Mouse (Mus musculus) lung, postnatal 25 days (tissue): ENCODE data around the gene Zfp976.
A peak's percentile ranks its signal among the peaks of the same experiment; 100 is the strongest.
"Not testable (repeated sequence)": the region's sequence is repeated elsewhere in the genome, so short reads cannot be mapped to it uniquely, and the experiment has no call there.

ENCODE experiments used
- DNase-seq: peaks from one replicate; pipeline ENCODE4 v3.0.0; 2022; ENCODE audit warnings: low spot score

The Zfp976 gene

DNA sequence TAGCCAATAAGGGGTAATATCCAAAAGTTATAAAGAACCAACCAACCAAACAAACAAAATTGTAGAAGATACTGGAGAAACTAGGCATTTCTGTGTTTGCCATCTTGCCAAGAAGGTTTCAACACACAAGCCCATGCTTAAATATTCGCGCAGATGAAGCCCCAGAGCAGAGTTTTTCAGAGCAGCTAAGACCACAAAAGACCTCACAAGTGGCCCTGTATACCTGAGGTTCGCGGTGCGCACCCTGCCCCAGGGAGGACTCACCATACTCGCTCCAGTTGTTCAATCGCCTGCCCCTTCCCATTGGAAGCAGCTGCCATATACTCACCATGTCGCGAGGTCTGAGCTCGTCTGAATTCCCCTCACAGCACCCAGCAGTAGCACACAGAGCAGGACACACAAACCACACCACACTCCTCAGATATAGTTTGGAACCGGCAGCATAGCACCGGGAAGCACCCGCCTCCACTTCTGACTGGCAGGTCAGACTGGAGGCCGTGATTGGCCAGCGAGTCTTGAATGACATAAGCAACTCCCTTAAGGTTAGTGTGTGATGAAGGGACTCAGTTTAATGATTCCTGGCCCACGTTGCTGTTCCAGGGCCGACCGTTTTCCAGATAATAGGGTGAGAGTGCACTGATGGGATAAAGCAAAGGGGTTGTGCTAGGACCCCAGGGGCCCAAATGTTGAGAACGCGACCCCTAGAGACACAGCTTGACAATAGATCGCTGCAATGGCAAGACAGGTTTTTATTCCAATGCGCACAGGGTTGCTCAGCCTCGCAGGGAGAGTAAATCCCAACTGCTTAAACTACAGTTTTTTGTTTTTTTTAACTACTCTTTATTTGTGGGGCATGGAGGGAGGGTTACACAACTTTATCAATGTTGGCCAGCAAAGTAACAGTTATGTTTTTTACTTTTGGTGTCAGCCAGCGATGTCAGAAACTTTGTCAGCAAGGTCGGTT, at the start of gene Zfp976:
TSS of gene Zfp976 (minus strand) at position 437 of the 964 bp plus-strand sequence.
- DNase-seq = peak; percentile 79

- not testable (repeated sequence) for DNase-seq
These were observed 37.7 kb upstream of the Zfp976 start for GRCm38 (mm10) chr7:42680081-42680480.

GRCm38 (mm10) chr7:42679646-42680045, 37.3 kb upstream of the Zfp976 start:
- DNase-seq = not testable (repeated sequence)

- DNase-seq = not testable (repeated sequence)
These were observed 17.8 kb upstream of the Zfp976 start for GRCm38 (mm10) chr7:42660140-42660539.

DNA sequence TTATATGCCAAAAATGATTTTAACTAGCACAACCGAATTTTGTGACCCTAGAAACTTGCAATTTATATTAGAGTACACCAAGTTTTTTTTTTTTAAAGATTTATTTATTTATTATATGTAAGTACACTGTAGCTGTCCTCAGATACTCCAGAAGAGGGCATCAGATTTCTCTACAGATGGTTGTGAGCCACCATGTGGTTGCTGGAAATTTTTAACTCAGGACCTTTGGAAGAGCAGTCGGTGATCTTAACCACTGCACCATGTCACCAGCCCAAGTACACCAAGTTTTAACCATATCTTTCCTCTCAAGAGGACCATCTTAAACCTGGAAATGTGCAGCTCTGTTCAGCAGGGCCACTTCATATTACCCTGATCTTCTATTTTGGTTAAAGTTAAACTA, 12.8 kb upstream of the Zfp976 start:
- DNase-seq = not testable (repeated sequence)

GRCm38 (mm10) chr7:42643120-42643620, 782 bp upstream of the Zfp976 start:
- not testable (repeated sequence) for DNase-seq

DNA sequence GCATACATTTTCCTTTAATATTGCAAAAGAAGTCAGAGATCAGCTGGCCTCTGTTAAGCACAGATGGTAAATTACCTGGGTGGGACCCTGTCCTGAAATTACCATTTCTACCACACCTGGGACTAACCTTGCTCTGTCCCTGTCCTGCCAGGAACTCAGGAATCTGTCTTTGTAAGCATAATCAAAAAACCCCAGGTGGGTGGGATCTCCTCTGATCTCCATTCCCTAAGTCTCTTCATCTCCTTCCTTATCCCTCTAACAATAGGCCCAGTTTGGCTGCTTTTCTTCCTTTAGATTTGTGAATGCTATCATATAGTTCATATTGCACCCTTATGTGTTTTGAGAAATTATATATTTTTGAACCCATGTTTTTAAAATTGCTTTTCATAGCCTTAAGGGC, 11.4 kb downstream of the Zfp976 start:
- DNase-seq = not testable (repeated sequence)

- DNase-seq = not testable (repeated sequence)
These were observed 46.7 kb downstream of the Zfp976 start for GRCm38 (mm10) chr7:42595666-42596065.

DNA sequence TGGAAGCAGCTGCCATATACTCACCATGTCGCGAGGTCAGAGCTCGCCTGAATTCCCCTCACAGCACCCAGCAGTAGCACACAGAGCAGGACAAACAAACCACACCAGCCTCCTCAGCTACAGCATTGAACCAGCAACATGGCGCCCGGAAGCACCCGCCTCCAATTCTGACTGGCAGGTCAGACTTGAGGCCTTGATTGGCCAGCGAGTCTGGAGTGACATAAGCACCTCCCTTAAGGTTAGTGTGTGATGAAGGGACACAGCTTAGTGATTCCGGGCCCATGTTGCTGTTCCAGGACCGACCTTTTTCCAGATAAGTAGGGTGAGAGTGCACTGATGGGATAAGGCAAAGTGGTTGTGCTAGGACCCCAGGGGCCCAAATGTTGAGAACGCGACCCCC, 50.0 kb downstream of the Zfp976 start, which contains the start of gene Zfp977:
TSS of gene Zfp977 (minus strand) at position 135 of the 400 bp plus-strand sequence.
- DNase-seq = not testable (repeated sequence)

- DNase-seq = not testable (repeated sequence)
These were observed 51.1 kb downstream of the Zfp976 start for GRCm38 (mm10) chr7:42591311-42591710.

DNA sequence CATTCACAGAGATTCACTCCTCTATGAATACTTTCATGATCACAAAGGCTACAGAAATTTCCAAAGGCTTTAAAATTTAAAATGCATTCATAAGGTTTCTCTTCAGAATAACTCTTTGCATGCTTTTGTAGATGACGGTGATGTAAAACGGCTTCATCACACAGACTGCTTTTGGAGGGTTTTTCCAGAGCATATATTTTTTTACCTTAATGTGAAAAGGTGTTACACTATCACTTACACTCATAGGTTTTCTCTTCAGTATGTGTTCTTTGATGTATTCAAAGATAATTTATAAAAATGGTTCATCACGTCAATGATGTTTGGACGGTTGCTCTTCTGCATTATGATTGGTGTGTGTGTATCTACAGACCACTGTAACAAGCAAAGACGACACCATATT, 63.9 kb downstream of the Zfp976 start, which contains the start of gene Gm21028:
TSS of gene Gm21028 (minus strand) at position 101 of the 400 bp plus-strand sequence.
- no peak for DNase-seq
